ENCODE assay signal across 9 mouse cellular contexts in the genomic region with DNA sequence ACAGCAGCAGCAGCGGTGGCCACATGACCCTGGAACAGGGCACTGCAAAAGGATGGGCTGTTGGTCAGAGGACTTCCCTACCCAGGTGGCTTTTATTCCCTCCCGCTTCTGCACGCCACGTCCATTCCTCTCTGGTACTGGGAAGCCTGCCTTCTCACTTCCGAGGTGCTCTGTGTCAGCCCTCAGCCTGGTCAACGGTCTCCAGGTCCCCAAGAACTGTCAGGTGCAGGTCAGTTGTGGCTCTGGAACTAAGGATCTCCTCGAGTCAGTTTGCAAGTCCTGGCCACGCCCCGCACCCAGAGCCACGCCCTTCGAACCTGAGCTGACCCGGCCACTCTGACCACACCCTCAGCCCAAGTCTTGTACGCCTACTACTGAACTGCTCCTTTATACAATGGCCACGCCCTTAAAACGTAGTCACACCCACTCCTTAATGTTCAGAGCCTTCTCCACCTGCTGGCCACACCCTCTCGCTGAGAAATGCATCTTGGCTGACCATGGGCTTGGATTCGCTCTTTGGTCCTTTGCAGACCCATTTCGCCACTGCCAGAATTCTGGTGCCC. TPM values are rescaled to one million over a fixed set of nuclear protein-coding genes. Genes with fewer than 3 reads are reported as not detected.
A peak's percentile ranks its signal among the peaks of the same experiment; 100 is the strongest.
DNase-seq lines count a peak whose midpoint lies in the region; ATAC-seq and TF ChIP-seq lines count a peak whose summit lies in the region.
"Had no signal": no experiment of that assay in that cellular context is flagged by ENCODE, and none has a peak within 500 bp of the region (broad histone marks: within the 10 kb centered on the region; RNA-seq: fewer than 3 reads in every experiment).

No protein-coding gene starts in this region.

- no peaks in the 10 kb centered on the region for H3K4me1 ChIP-seq in kidney, adult 2 months (ENCODE audit: control insufficient read depth, insufficient read depth, low read length)
- H3K4me1 ChIP-seq in lung, postnatal 0 days (ENCODE audit: insufficient read depth, low read depth, low read length) = no peaks in the 10 kb centered on the region
- H3K4me1 ChIP-seq in midbrain, embryonic 11.5 days (ENCODE audit: control insufficient read depth, insufficient read depth, low read length) = no peaks in the 10 kb centered on the region
- H3K4me1 ChIP-seq in cerebellum, adult 2 months (ENCODE audit: control insufficient read depth, insufficient read depth, low read length) = no peaks in the 10 kb centered on the region

- ATAC-seq in lung, postnatal 0 days = peak; percentile 92
- ATAC-seq in midbrain, embryonic 11.5 days (ENCODE audit: low FRiP score) = no peak

- no peak overlapping the region for H3K4me3 ChIP-seq in kidney, adult 2 months (ENCODE audit: insufficient read depth, low read depth, low read length)
- H3K4me3 ChIP-seq in lung, postnatal 0 days (ENCODE audit: low read depth, low read length) = no peak overlapping the region
- H3K4me3 ChIP-seq in midbrain, embryonic 11.5 days (ENCODE audit: low read depth, low read length) = no peak overlapping the region
- H3K4me3 ChIP-seq in cerebellum, adult 2 months (replicated peaks; ENCODE audit: insufficient read depth, low read depth, low read length) = no peak overlapping the region

- H3K27me3 ChIP-seq in kidney, adult 2 months (replicated peaks; ENCODE audit: control insufficient read depth, insufficient read depth, low read length) = no peaks in the 10 kb centered on the region
- no peaks in the 10 kb centered on the region for H3K27me3 ChIP-seq in lung, postnatal 0 days (replicated peaks; ENCODE audit: insufficient read depth, low read length)
- no peaks in the 10 kb centered on the region for H3K27me3 ChIP-seq in midbrain, embryonic 11.5 days (ENCODE audit: control insufficient read depth, insufficient read depth, low read length)
- H3K27me3 ChIP-seq in cerebellum, adult 2 months (ENCODE audit: control insufficient read depth, insufficient read depth, low read length) = no peaks in the 10 kb centered on the region

- no peak overlapping the region for H3K27ac ChIP-seq in kidney, adult 2 months (ENCODE audit: insufficient read depth, low read depth, low read length)
- no peak overlapping the region for H3K27ac ChIP-seq in lung, postnatal 0 days (ENCODE audit: low read length)
- no peak overlapping the region for H3K27ac ChIP-seq in midbrain, embryonic 11.5 days (ENCODE audit: low read depth, low read length)
- H3K27ac ChIP-seq in cerebellum, adult 2 months (ENCODE audit: insufficient read depth, low read length) = no peak overlapping the region

- H3K4me2 ChIP-seq in lung, postnatal 0 days (replicated peaks; ENCODE audit: low read depth, low read length) = peak overlapping the region; percentile 33; the same call in 1 of the 2 replicates
- H3K4me2 ChIP-seq in midbrain, embryonic 11.5 days = no peak overlapping the region

- TF ChIP-seq POLR2A in kidney, adult 2 months (IDR thresholded peaks at IDR 0.05; ENCODE audit: low read depth, low read length) = no peak
- TF ChIP-seq POLR2A in cerebellum, adult 2 months (IDR thresholded peaks at IDR 0.05; ENCODE audit: borderline replicate concordance, insufficient read depth, low read length) = no peak

- H3K36me3 ChIP-seq in kidney, adult 2 months (ENCODE audit: control insufficient read depth, insufficient read depth, low read length) = no peaks in the 10 kb centered on the region
- no peaks in the 10 kb centered on the region for H3K36me3 ChIP-seq in lung, postnatal 0 days (ENCODE audit: insufficient read depth, low read length)
- no peaks in the 10 kb centered on the region for H3K36me3 ChIP-seq in midbrain, embryonic 11.5 days (ENCODE audit: control insufficient read depth, insufficient read depth, low read length)

- DNase-seq in 3134 (ENCODE audit: extremely low read depth, insufficient read length, low spot score) (peak; percentile 40), ZHBTc4 (ENCODE audit: low read depth, low spot score) (peak; percentile 91)
- peak; percentile 58 for DNase-seq in kidney, adult 2 months
- DNase-seq in lung, postnatal 0 days (ENCODE audit: low spot score) = peak; percentile 89
- no peak for DNase-seq in left cerebral cortex, adult 18-20 months (ENCODE audit: low spot score in 2 of 2)
- DNase-seq in adrenal gland, postnatal 4 days (ENCODE audit: low spot score in 2 of 2) = no peak
- DNase-seq in midbrain, embryonic 11.5 days (ENCODE audit: low spot score, missing footprints) = no peak
- no peak for DNase-seq in cerebellum, adult 2 months

- H3K9me3 ChIP-seq in lung, postnatal 0 days (ENCODE audit: low read length) = no peaks in the 10 kb centered on the region
- H3K9me3 ChIP-seq in midbrain, embryonic 11.5 days (ENCODE audit: control insufficient read depth, low read length) = no peaks in the 10 kb centered on the region

- 14% methylated on average over 18 of the region's 18 CpGs for WGBS in kidney, adult 2 months
- WGBS in lung, postnatal 0 days = 12% methylated on average over 16 of the region's 18 CpGs
- 16% methylated on average over 18 of the region's 18 CpGs for WGBS in midbrain, embryonic 11.5 days
- 19% methylated on average over 18 of the region's 18 CpGs for WGBS in cerebellum, adult 2 months

- no peak overlapping the region for H3K9ac ChIP-seq in lung, postnatal 0 days (replicated peaks; ENCODE audit: low read depth)
- H3K9ac ChIP-seq in midbrain, embryonic 11.5 days (ENCODE audit: low read length) = no peak overlapping the region

- no peak for TF ChIP-seq CTCF in kidney, adult 2 months (conservative IDR thresholded peaks at IDR 0.05; ENCODE audit: insufficient read depth, insufficient read length, low read depth, low read length)
- peak; percentile 19; the same call in 1 of the 2 replicates for TF ChIP-seq CTCF in lung, postnatal 0 days (IDR thresholded peaks at IDR 0.05)
- no peak for TF ChIP-seq CTCF in cerebellum, adult 2 months (IDR thresholded peaks at IDR 0.05; ENCODE audit: borderline replicate concordance, insufficient read depth, low read depth, low read length)

- TF ChIP-seq EP300 in lung, postnatal 0 days (IDR thresholded peaks at IDR 0.05) = no peak

RNA-seq across cellular contexts. Expression of a gene that starts 15.0 kb away (rescaled TPM):
- polyA plus RNA-seq in kidney, adult 2 months (2012; rRNA removed) = 2.7 and 2.8 TPM in 2 replicates
- polyA plus RNA-seq in lung, postnatal 0 days (2015; fragmentation: Nextera tagmentation; extraction: Ambion mirVana) = 8.0 and 9.1 TPM in 2 replicates
- 10 to 100 TPM; 11.8 to 13.6 TPM for total RNA-seq in left cerebral cortex, adult 18-20 months (2021)
- total RNA-seq in adrenal gland, postnatal 4 days (2021) = 10 to 100 TPM; 24.0 to 27.5 TPM
- polyA plus RNA-seq in midbrain, embryonic 11.5 days (2014; fragmentation: Nextera tagmentation; extraction: Ambion mirVana) = 10.8 and 11.9 TPM in 2 replicates
- 13.3 and 13.8 TPM in 2 replicates for polyA plus RNA-seq in cerebellum, adult 2 months (2012; rRNA removed)

RNA-seq across cellular contexts. Expression of a gene that starts 15.2 kb away (rescaled TPM):
- polyA plus RNA-seq in kidney, adult 2 months (2012; rRNA removed) = not detected in 2 replicates
- not detected in 2 replicates for polyA plus RNA-seq in lung, postnatal 0 days (2015; fragmentation: Nextera tagmentation; extraction: Ambion mirVana)
- not detected for total RNA-seq in left cerebral cortex, adult 18-20 months (2021)
- not detected for total RNA-seq in adrenal gland, postnatal 4 days (2021)
- polyA plus RNA-seq in midbrain, embryonic 11.5 days (2014; fragmentation: Nextera tagmentation; extraction: Ambion mirVana) = not detected in 2 replicates
- polyA plus RNA-seq in cerebellum, adult 2 months (2012; rRNA removed) = not detected in 2 replicates
- polyA plus RNA-seq: cortical plate, adult 2 months had no signal

RNA-seq across cellular contexts. Expression of a gene that starts 18.2 kb away (rescaled TPM):
- polyA plus RNA-seq in kidney, adult 2 months (2012; rRNA removed) = not detected in 2 replicates
- not detected in 2 replicates for polyA plus RNA-seq in lung, postnatal 0 days (2015; fragmentation: Nextera tagmentation; extraction: Ambion mirVana)
- under 1 TPM; 0.07 to 0.23 TPM for total RNA-seq in left cerebral cortex, adult 18-20 months (2021)
- under 1 TPM; 0.11 to 0.17 TPM for total RNA-seq in adrenal gland, postnatal 4 days (2021)
- not detected in 2 replicates for polyA plus RNA-seq in midbrain, embryonic 11.5 days (2014; fragmentation: Nextera tagmentation; extraction: Ambion mirVana)
- not detected in 2 replicates for polyA plus RNA-seq in cerebellum, adult 2 months (2012; rRNA removed)
- polyA plus RNA-seq: cortical plate, adult 2 months had no signal

RNA-seq across cellular contexts. Expression of a gene that starts 52.8 kb away (rescaled TPM):
- polyA plus RNA-seq in kidney, adult 2 months (2012; rRNA removed) = 22.7 and 23.5 TPM in 2 replicates
- polyA plus RNA-seq in lung, postnatal 0 days (2015; fragmentation: Nextera tagmentation; extraction: Ambion mirVana) = 23.2 and 26.0 TPM in 2 replicates
- 10 to 100 TPM; 45.1 to 45.2 TPM for total RNA-seq in left cerebral cortex, adult 18-20 months (2021)
- total RNA-seq in adrenal gland, postnatal 4 days (2021) = 10 to 100 TPM; 59.9 to 60.5 TPM
- polyA plus RNA-seq in midbrain, embryonic 11.5 days (2014; fragmentation: Nextera tagmentation; extraction: Ambion mirVana) = 29.2 and 29.4 TPM in 2 replicates
- 33.8 and 35.6 TPM in 2 replicates for polyA plus RNA-seq in cerebellum, adult 2 months (2012; rRNA removed)

Comparison
In these comparisons a context has a peak if more than half of its experiments do, and no peak if none do; other contexts are left out.
1. DNase-seq: peak in 3134 (single experiment), ZHBTc4 (single experiment), kidney, adult 2 months (single experiment) and lung, postnatal 0 days (single experiment); none in left cerebral cortex, adult 18-20 months (0 of 2), adrenal gland, postnatal 4 days (0 of 2), midbrain, embryonic 11.5 days (single experiment) and cerebellum, adult 2 months (0 of 2).